Mouse (Mus musculus): ENCODE measurements around the gene Nek3. TPM values are rescaled to one million over a fixed set of nuclear protein-coding genes. Genes with fewer than 3 reads are reported as not detected.
"Not testable (repeated sequence)": the region's sequence is repeated elsewhere in the genome, so short reads cannot be mapped to it uniquely, and the experiment has no call there.

Nek3 gene
- polyA plus RNA-seq, 1 experiment from 2014 or later = 5.5 TPM

DNA sequence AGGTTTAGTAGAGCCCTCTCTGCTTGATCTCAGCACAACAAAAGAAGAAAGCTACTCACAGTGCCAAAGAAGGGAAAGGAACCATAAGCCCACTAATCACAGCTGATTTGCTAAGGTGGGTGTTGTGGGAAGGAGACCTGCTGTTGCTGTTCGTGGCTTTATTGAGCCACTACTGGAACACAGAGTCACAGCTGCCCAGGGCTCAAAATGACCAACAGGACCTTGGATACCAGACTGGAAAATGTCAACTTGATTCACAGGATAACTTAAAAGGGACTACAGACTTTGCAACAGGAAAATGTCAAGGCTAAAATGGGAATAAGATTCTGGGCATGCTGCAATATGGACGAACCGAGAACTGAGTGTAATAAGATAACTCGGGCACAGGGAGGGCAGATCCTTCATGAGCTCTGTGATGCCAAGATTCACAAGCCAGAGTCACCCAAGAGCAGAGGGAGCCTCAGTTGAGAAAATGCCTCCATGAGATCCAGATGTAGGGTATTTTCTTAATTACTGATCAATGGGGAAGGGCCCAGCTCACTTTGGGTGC, 24.3 kb downstream of the Nek3 start:
- H3K27me3 ChIP-seq = no peaks in the 10 kb centered on the region
- no peak for ATAC-seq (replicated peaks; ENCODE audit: low FRiP score)
- WGBS = 83% methylated on average over 4 of the region's 4 CpGs

DNA sequence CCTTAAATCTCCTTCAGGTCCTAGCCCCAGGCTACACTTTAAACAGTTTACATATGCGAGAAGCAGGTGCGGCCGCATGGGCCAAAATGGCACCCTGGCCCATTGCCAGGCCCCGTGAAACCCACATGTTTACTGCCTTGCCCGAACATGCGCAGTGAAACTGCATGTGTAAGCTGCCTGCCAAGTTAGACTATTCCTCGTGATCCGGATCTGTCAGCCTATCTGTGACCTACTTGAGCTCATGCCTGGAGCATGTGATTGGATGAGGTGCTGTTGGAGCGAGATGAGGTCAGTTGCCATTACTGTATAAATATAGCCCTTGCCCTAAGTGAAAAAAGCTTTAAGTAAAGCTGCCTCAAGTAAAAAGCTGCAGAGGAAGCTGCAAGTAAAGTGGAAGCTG, 29.8 kb downstream of the Nek3 start:
- H3K9me3 ChIP-seq (replicated peaks); H3K4me3 ChIP-seq (replicated peaks); H3K27ac ChIP-seq; H3K27me3 ChIP-seq; ATAC-seq (replicated peaks; ENCODE audit: low FRiP score); H3K4me2 ChIP-seq; H3K36me3 ChIP-seq; H3K4me1 ChIP-seq; H3K9ac ChIP-seq: not testable (repeated sequence)
- 90% methylated on average over 9 of the region's 9 CpGs for WGBS

More for the DNA sequence above, 24.3 kb downstream of the Nek3 start:
- peaks cover 9% of the 10 kb centered on the region; the same call in 1 of the 2 replicates for H3K36me3 ChIP-seq
- no peak overlapping the region for H3K9ac ChIP-seq
- H3K4me1 ChIP-seq = no peaks in the 10 kb centered on the region
- H3K4me3 ChIP-seq (replicated peaks) = no peak overlapping the region
- no peak overlapping the region for H3K27ac ChIP-seq
- H3K9me3 ChIP-seq (replicated peaks) = no peaks in the 10 kb centered on the region
- no peak overlapping the region for H3K4me2 ChIP-seq

DNA sequence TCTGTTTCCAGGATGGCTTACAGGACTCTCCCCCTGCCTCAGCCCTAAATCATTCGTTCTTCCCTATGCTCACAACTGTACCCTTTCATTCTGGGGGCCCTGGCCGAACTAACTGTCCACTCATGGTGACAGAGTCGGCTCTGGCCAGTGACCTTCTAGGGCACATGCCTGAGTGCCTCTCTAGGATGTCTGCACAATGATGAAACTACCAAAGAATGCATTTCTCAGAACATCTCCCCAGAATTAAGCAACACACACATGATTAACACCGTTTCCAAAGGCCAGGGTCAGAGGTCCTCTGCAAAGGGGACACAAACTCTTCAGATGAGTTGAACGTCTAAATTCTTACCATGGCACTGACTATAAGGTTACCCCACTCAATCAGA, 31.5 kb downstream of the Nek3 start:
- peaks cover 6% of the 10 kb centered on the region; the same call in 1 of the 2 replicates for H3K36me3 ChIP-seq
- H3K27ac ChIP-seq = no peak overlapping the region
- no peak for ATAC-seq (replicated peaks; ENCODE audit: low FRiP score)
- H3K4me1 ChIP-seq = no peaks in the 10 kb centered on the region
- WGBS = 58% methylated on average over 5 of the region's 5 CpGs
- H3K9me3 ChIP-seq (replicated peaks) = no peaks in the 10 kb centered on the region
- no peak overlapping the region for H3K4me2 ChIP-seq
- H3K27me3 ChIP-seq = no peaks in the 10 kb centered on the region
- H3K9ac ChIP-seq = no peak overlapping the region
- no peak overlapping the region for H3K4me3 ChIP-seq (replicated peaks)

DNA sequence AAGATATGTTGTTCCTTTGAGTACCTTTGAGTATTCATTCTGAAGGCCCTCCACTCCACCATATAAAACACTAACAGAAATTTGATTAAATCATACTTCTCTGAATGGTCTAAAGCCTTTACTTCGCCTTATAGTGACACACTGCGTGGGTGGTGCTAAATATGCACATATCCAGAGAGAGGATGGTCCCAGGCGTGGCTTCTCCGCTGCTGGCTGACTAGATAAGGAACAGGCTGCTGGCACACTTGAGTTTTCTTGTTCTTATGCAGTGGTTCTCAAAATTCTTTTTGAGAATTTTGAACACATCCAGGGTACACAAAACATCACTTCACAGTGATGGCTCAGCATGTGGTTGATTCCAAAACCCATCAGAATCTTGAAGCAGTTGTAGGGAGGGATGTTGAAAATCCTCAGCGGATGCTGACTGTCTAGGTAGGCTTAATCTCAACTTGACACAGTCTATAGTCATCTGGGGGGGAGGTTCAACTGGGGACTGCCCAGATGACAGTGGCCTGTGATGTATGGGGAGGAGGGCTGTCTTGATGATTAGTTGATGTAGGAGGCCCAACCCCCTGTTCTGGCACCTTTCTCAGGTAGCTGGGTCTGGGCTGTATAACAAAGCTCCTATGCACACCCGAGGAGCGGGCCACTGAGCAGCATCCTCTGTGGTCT, 32.0 kb downstream of the Nek3 start:
- Histone ChIP-seq H3K4me1 (no peaks in the 10 kb centered on the region), H3K9me3 (replicated peaks) (no peaks in the 10 kb centered on the region), H3K4me2 (no peak overlapping the region), H3K27me3 (no peaks in the 10 kb centered on the region), H3K4me3 (replicated peaks) (no peak overlapping the region), H3K9ac (no peak overlapping the region), H3K27ac (no peak overlapping the region), H3K36me3 (peaks cover 8% of the 10 kb centered on the region; the same call in 1 of the 2 replicates)
- whole genome bisulfite sequencing = 90% methylated on average over 7 of the region's 7 CpGs
- ATAC-seq (replicated peaks; ENCODE audit: low FRiP score) = peak; percentile 69

DNA sequence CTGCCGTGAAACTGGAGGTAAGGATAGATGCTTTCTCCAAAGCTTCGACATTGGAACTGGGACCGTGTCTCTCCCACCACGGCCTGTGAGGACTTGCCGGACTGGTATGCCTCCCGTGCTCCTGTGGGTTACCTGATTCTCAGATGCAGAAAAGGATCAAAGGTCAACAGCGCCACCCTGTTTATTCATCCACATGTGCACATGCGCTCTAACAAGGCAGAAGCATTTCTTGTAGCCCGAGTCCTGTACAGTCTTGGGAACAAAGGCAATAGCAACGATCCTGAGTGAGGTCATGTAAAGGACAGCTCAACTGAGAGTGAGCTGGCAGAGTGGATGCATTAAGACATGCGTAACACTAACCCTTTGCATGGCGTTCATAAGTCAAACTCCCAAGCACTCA, 34.2 kb downstream of the Nek3 start:
- no peak for ATAC-seq (replicated peaks; ENCODE audit: low FRiP score)
- H3K4me2 ChIP-seq = no peak overlapping the region
- no peaks in the 10 kb centered on the region for H3K9me3 ChIP-seq (replicated peaks)
- no peak overlapping the region for H3K27ac ChIP-seq
- H3K4me1 ChIP-seq = no peaks in the 10 kb centered on the region
- WGBS = 75% methylated on average over 12 of the region's 12 CpGs
- H3K36me3 ChIP-seq = peaks cover 25% of the 10 kb centered on the region
- no peak overlapping the region for H3K9ac ChIP-seq
- no peak overlapping the region for H3K4me3 ChIP-seq (replicated peaks)
- H3K27me3 ChIP-seq = no peaks in the 10 kb centered on the region

DNA sequence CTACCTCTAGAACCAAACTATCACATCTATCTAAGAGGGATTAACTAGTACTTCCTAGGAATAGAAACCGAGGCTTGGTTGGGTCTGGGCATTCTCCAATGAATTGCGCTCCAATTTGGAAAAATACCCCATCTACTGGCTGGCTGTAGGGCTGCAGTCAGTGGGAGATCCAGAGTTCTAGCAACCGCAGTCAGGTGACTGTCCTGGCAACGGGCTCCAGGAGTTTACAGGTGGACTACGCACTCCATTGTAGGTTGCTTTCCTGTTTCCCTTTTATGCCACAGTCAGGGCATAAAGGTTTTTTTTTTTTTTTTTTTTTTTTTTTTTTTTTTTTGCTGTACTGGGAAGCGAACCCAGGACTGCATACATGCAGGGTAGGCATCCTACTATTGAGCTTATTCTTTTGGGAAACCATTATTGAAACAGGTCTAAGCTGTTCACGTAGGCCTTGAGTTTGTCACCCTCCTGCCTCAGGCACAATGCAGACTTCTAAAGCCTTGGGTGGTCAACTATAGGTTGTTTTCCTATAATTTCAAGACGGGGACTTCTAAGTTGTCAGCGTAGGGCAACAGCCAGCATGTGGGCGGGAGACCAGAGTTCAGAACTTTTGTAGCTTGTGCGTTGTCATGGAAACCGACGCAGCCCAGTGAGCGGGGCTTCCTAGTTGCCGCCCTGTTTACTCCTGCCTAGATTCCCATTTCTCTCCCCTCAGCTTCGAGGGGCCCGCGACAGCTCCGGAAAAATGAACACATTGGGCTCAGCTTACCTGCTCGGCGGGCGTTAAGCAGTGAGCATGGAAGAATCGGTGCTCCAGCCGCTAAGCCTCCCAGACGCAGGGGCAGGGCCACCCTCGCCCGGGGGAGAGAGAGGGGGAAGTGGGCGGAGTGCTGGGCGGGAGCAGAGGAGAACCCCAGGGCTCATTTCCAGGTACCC, 41.7 kb downstream of the Nek3 start, which contains the start of gene Nek5:
Gene Nek5 (minus strand): TSS at position 834 of the 933 bp plus-strand sequence.
- peak within 1 kb of the TSS; percentile 35; the same call in 1 of the 2 replicates for H3K9ac ChIP-seq
- WGBS = 2% methylated on average over 29 of the region's 29 CpGs
- H3K4me1 ChIP-seq = peaks cover 15% of the 10 kb centered on the region
- H3K36me3 ChIP-seq = peaks cover 22% of the 10 kb centered on the region
- ATAC-seq (replicated peaks; ENCODE audit: low FRiP score) = peak; percentile 93
- no peaks in the 10 kb centered on the region for H3K27me3 ChIP-seq
- H3K4me3 ChIP-seq (replicated peaks) = peak within 1 kb of the TSS; percentile 53
- H3K27ac ChIP-seq = peak within 1 kb of the TSS; percentile 41; the same call in 1 of the 2 replicates
- H3K4me2 ChIP-seq = peak within 1 kb of the TSS; percentile 80
- no peaks in the 10 kb centered on the region for H3K9me3 ChIP-seq (replicated peaks)

DNA sequence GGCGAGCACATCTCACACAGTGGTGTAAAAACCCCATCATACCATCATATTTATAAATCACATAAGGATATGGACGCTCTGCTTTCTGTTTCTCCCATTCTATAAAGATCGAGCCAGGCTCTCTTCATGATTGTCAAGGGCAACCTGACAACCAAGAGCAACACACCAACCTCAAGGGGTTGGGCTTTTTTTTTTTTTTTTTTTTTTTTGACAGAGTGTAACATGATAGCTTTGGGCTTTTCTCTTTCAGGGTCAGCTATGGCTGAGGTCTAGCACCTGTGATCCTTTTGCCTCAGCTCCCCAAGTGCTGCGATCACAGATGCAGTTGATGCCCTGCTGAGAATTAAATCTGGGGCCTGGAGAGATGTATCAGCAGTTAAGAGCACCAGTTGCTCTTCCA, 59.2 kb downstream of the Nek3 start:
- no peak overlapping the region for H3K4me2 ChIP-seq
- no peaks in the 10 kb centered on the region for H3K27me3 ChIP-seq
- H3K4me1 ChIP-seq = no peaks in the 10 kb centered on the region
- H3K9ac ChIP-seq = no peak overlapping the region
- H3K4me3 ChIP-seq (replicated peaks) = no peak overlapping the region
- H3K27ac ChIP-seq = no peak overlapping the region
- no peaks in the 10 kb centered on the region for H3K36me3 ChIP-seq
- no peaks in the 10 kb centered on the region for H3K9me3 ChIP-seq (replicated peaks)
- WGBS = 74% methylated on average over 4 of the region's 4 CpGs
- ATAC-seq (replicated peaks; ENCODE audit: low FRiP score) = no peak

DNA sequence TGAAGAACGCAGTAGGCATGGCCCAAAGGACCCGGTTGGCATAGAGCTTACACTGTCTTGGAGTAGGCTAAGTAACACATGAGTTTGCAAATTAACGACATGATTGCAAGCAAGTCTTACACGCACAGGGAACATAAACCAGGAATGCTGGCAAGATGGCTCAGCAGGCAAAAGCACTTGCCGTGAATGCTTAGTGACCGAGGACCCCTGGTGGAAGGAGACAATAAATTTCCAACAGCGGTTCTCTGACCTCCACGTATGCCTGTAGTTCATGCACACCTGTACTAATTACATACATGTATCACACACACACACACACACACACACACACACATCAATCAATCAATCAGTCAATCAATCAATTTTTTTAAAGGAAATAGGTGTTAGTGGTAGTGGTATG, 74.7 kb downstream of the Nek3 start:
- no peaks in the 10 kb centered on the region for H3K4me1 ChIP-seq
- no peaks in the 10 kb centered on the region for H3K9me3 ChIP-seq (replicated peaks)
- WGBS = 42% methylated on average over 8 of the region's 8 CpGs
- H3K9ac ChIP-seq = no peak overlapping the region
- H3K4me2 ChIP-seq = no peak overlapping the region
- no peak overlapping the region for H3K27ac ChIP-seq
- no peak overlapping the region for H3K4me3 ChIP-seq (replicated peaks)
- H3K27me3 ChIP-seq = no peaks in the 10 kb centered on the region
- ATAC-seq (replicated peaks; ENCODE audit: low FRiP score) = no peak
- H3K36me3 ChIP-seq = no peaks in the 10 kb centered on the region

DNA sequence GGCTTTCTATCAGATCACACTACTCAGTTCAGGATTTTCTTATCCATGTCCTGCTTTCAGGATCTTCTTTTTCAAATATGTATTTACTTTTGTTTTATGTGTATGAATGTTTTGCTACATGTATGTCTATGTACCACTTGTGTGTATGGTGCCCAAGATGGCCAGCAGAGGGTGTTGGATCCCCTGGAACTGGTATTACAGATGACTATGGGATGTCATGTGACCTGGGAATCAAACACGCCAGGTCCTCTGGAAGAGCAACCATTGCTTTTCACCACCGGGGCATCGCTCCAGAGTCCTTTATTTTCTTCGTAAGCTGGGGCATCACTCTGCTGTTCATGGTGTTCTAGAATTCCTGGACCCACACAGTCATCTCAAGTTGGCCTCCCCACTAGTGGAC, 77.0 kb downstream of the Nek3 start:
- Histone ChIP-seq H3K4me3 (replicated peaks) (no peak overlapping the region), H3K4me2 (no peak overlapping the region), H3K36me3 (no peaks in the 10 kb centered on the region), H3K9ac (no peak overlapping the region), H3K27me3 (no peaks in the 10 kb centered on the region), H3K27ac (no peak overlapping the region), H3K9me3 (replicated peaks) (no peaks in the 10 kb centered on the region), H3K4me1 (no peaks in the 10 kb centered on the region)
- WGBS = 88% methylated on average over 4 of the region's 4 CpGs
- ATAC-seq (replicated peaks; ENCODE audit: low FRiP score) = no peak

DNA sequence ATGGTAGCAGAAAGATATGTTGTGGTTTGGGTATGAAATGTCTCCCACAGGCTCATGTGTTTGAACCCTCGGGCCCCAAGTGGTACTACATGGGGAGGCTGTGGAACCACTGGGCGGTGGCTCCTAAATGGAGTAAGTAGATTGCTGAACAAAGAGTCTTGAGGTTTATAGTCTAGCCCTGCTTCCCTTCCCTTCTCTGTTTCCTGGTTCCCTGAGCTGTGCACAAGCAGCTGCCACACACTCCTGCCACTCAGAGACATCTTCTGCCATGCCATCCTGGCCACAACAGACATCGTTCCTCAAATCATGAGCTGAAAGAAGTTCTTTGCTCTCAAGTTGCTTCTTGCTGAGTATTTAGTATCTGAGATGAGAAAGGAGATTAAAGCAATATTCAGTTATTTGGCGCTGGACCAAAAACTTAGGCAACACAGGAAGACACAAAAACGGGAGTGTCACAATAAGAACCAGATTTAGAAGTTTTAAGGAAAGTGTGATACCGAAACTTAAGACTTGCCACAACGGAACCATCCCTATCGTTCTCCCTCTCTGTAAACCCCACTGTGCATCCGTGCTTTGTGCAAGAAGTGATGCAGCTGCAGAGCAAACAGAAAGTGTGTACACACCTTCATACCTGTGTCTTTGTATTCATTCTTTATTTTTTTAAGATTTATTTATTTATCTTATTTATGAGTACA, 86.8 kb downstream of the Nek3 start:
- no peak overlapping the region for H3K9ac ChIP-seq
- ATAC-seq (replicated peaks; ENCODE audit: low FRiP score) = no peak
- no peaks in the 10 kb centered on the region for H3K4me1 ChIP-seq
- no peak overlapping the region for H3K4me3 ChIP-seq (replicated peaks)
- no peak overlapping the region for H3K4me2 ChIP-seq
- WGBS = 83% methylated on average over 9 of the region's 9 CpGs
- no peak overlapping the region for H3K27ac ChIP-seq
- no peaks in the 10 kb centered on the region for H3K36me3 ChIP-seq
- H3K27me3 ChIP-seq = no peaks in the 10 kb centered on the region
- no peaks in the 10 kb centered on the region for H3K9me3 ChIP-seq (replicated peaks)

Measured in kidney, embryonic 15.5 days (tissue).